Mouse (Mus musculus) embryo, embryonic 9.5 days (tissue): ENCODE results near the gene BC005624.

Source experiments
- DNase-seq: peaks from one replicate; pipeline ENCODE4 v3.0.0-alpha.2; 2017; ENCODE audit errors: extremely low spot score

The BC005624 gene

GRCm38 (mm10) chr2:30928893-30929482 lies 53.0 kb downstream of the BC005624 start:
- no peak for DNase-seq

GRCm38 (mm10) chr2:30927844-30928628 lies 54.0 kb downstream of the BC005624 start:
- DNase-seq = peak; percentile 75

- no peak for DNase-seq
These were observed 54.7 kb downstream of the BC005624 start for GRCm38 (mm10) chr2:30927151-30927781.

GRCm38 (mm10) chr2:30926381-30926780 lies 55.6 kb downstream of the BC005624 start:
- no peak for DNase-seq

GRCm38 (mm10) chr2:30925181-30925580 lies 56.8 kb downstream of the BC005624 start:
- no peak for DNase-seq

GRCm38 (mm10) chr2:30923099-30923498 lies 58.9 kb downstream of the BC005624 start:
- no peak for DNase-seq
